Mouse (Mus musculus) midbrain, embryonic 15.5 days (tissue): ENCODE data around the gene Tdgf1. TPM values are rescaled to one million over a fixed set of nuclear protein-coding genes. Genes with fewer than 3 reads are reported as not detected.

Experiments used
- microRNA-seq: library from miRNA; unstranded; fragments of <30 nt; microRNA quantifications from one replicate; pipeline ENCODE4, GENCODE M21; 2016
- polyA plus RNA-seq: library from polyadenylated mRNA; unstranded; fragments of >200 nt; fragmentation: Nextera tagmentation; extraction: Ambion mirVana; gene quantifications from 2 replicates; pipeline ENCODE4 v1.2.1, GENCODE M21; 2015

The Tdgf1 gene
- polyA plus RNA-seq, 1 experiment from 2014 or later, result not detected

Small RNAs within 50 kb of the gene (microRNA-seq; reads per million reads assigned to microRNA genes)
- not detected for gene Gm24269

Other genes with a start within 250 kb of the Tdgf1 start
- gene Myl3, start 204.3 kb downstream of the Tdgf1 start, polyA plus RNA-seq, result 0.56 and 2.0 TPM in 2 replicates
- gene Pth1r, start 199.0 kb downstream of the Tdgf1 start, polyA plus RNA-seq, result 8.7 and 9.2 TPM in 2 replicates
- not detected in 2 replicates for gene Prss42, start 148.0 kb downstream of the Tdgf1 start, polyA plus RNA-seq
- not detected in 2 replicates for gene Prss44, start 132.2 kb downstream of the Tdgf1 start, polyA plus RNA-seq
- not detected in 2 replicates for gene Prss43, start 119.5 kb downstream of the Tdgf1 start, polyA plus RNA-seq
- gene Prss45, start 111.6 kb downstream of the Tdgf1 start, polyA plus RNA-seq, result not detected in 2 replicates
- gene Prss46, start 101.7 kb downstream of the Tdgf1 start, polyA plus RNA-seq, result not detected in 2 replicates
- 0.20 TPM in 1 of 2 replicates, not detected in the other for gene Prss50, start 88.2 kb downstream of the Tdgf1 start, polyA plus RNA-seq
- 1.2 and 2.0 TPM in 2 replicates for gene Als2cl, start 66.3 kb downstream of the Tdgf1 start, polyA plus RNA-seq
- gene Tmie, start 66.0 kb downstream of the Tdgf1 start, polyA plus RNA-seq, result 2.7 and 3.1 TPM in 2 replicates
- not detected in 2 replicates for gene Fam240a, start 29.3 kb downstream of the Tdgf1 start, polyA plus RNA-seq
- 0.42 and 1.0 TPM in 2 replicates for gene Lrrc2, start 5.4 kb upstream of the Tdgf1 start, polyA plus RNA-seq
- not detected in 2 replicates for gene Rtp3, start 44.4 kb upstream of the Tdgf1 start, polyA plus RNA-seq
- 1.4 and 1.9 TPM in 2 replicates for gene Ltf, start 73.1 kb upstream of the Tdgf1 start, polyA plus RNA-seq
- 1.1 and 1.2 TPM in 2 replicates for gene Ccrl2, start 111.4 kb upstream of the Tdgf1 start, polyA plus RNA-seq
- 45.6 and 51.3 TPM in 2 replicates for gene Lrrfip2, start 171.4 kb upstream of the Tdgf1 start, polyA plus RNA-seq